Mouse (Mus musculus) testis, adult 2 months (tissue): ENCODE measurements around the gene Gm9887.

Experiments
- CTCF ChIP-seq: fragments of 200-500 bp; IDR thresholded peaks from 2 replicates; pipeline ENCODE4 v1.5.1; 2012; ENCODE audit warnings: low read depth, mild to moderate bottlenecking, inconsistent platforms, low read length, moderate library complexity; ENCODE audit not compliant: control insufficient read depth, insufficient read depth, insufficient replicate concordance
- POLR2A ChIP-seq: fragments of 200-500 bp; IDR thresholded peaks from 2 replicates; pipeline ENCODE4 v1.6.1; 2012; ENCODE audit warnings: low read depth, mild to moderate bottlenecking, inconsistent platforms, low read length, moderate library complexity; ENCODE audit not compliant: control insufficient read depth

DNA sequence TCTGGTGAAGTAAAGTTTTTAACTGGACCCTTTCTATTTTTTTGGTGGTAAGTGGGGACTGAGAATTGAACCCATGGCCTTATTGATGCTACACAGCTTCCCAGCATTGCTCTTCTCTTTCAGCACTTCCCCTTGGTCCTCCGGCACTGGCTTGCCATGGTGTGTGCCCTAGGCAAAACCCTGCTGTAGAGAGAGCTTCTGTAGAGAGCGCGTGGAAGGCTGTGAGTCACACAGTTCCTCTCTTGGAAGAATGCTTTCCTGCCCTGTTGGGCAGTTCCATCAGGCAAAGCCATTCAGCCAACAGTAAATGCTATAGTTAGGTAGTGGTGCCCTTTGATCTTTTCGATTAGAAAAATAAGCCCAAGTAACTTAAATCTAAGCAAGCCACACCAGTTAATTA lies 47.3 kb upstream of the Gm9887 start:
- TF ChIP-seq POLR2A (no peak), CTCF (no peak)
